Mouse (Mus musculus) adrenal gland, postnatal 36 days (tissue): ENCODE results near the gene Smim20. TPM values are rescaled to one million over a fixed set of nuclear protein-coding genes. Genes with fewer than 3 reads are reported as not detected.
A peak's percentile ranks its signal among the peaks of the same experiment; 100 is the strongest.

Experiments
- DNase-seq, 2 experiments: peaks; one replicate each; pipeline ENCODE4 v3.0.0; 2021; ENCODE audit warnings: mixed read lengths in 1 of 2
- long read RNA-seq, 2 experiments: library from polyadenylated mRNA; stranded (forward); transcript quantifications; one replicate each; pipeline ENCODE4 v2.0.0; 2021; ENCODE audit warnings: borderline sequencing depth in 2 of 2
- total RNA-seq, 2 experiments: library from RNA; stranded (reverse); gene quantifications; 2 replicates each; pipeline ENCODE4 v1.2.3; 2021

The Smim20 gene
- total RNA-seq, result 10 to 100 TPM; 44.2 to 65.8 TPM
- long read RNA-seq, experiment 1, transcript Smim20-201 (3 exons, 922 nt), result major isoform, 78 of 89 reads
- long read RNA-seq, experiment 1, partial matches to known transcripts, result 0 of 89 reads
- long read RNA-seq, experiment 1, other reads (novel, unspliced or antisense), result 8 of 89 reads
- long read RNA-seq, experiment 2, transcript Smim20-201 (3 exons, 922 nt), result major isoform, 30 of 32 reads
- long read RNA-seq, experiment 2, partial matches to known transcripts, result 0 of 32 reads
- long read RNA-seq, experiment 2, other reads (novel, unspliced or antisense), result 2 of 32 reads

DNA sequence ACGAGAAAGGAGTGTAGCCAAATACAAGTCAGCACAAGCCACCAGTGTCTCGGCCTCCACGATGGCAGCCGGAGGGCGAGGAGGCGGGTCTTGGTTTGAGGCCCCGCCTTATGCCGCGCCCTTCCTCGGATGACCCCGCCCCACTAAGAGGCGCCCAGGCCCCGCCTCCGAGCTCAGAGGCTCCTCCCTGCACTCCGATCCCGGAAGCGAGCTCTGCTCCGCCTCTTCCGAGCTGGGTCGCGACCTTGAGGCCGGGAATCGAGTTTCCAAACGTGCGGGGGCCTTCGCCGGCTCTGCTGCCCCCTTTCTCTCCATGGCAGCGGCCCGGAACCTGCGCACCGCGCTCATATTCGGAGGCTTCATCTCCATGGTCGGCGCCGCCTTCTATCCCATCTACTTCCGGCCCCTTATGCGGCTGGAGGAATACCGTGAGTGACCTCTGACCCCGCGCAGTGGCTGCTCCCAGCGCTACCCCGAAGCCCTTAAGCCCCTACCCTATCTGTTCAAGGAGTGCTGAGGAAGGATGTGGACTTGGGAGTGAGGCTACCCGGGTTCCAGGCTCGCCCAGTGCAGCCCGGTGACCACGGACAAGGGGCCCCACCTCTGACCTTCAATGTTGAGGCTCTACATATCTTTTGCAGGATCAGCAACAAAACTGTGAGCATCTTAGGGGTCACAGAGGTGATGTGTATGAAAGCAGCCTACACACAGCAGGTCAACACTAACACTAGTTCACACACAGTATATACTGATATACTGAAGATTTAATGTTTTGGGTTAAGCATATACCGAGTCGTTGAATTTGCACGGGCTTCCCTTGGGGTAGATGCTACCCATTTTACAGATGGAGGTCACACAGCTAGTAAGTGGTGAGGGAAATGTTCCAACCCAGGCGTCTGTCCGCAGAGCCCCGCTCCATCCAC is at the start of gene Smim20:
TSS of gene Smim20 (plus strand) at position 153 of the 923 bp plus-strand sequence.
- DNase-seq, result peak; percentile 90 to 94

GRCm38 (mm10) chr5:53225434-53225833 is 41.4 kb upstream of the Smim20 start:
- DNase-seq, result no peak

- no peak for DNase-seq
These were observed 36.3 kb upstream of the Smim20 start for GRCm38 (mm10) chr5:53230560-53230959.

DNA sequence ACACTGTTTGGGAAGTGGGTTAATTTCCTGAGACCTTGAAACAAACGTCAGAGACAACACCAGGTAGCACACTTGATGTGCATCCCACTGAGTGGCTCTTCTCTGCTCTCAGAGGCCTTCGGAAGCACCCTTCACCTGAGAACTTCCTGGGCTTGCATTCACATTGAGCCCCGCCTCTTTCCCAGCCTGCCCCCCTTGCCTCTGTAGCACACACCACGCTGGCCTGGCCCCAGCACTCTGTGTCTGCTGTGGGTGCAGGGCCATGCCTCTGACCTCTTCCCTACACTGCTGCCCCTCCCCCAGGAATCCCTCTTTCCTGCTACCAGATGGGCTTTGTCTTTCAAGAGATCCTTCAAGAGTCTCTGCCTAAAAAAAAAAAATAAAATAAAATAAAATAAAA is 31.3 kb upstream of the Smim20 start:
- no peak for DNase-seq

GRCm38 (mm10) chr5:53236136-53236535 is 30.7 kb upstream of the Smim20 start:
- peak; percentile 47 to 61 for DNase-seq

GRCm38 (mm10) chr5:53236749-53237148 is 30.1 kb upstream of the Smim20 start:
- DNase-seq, result no peak

DNA sequence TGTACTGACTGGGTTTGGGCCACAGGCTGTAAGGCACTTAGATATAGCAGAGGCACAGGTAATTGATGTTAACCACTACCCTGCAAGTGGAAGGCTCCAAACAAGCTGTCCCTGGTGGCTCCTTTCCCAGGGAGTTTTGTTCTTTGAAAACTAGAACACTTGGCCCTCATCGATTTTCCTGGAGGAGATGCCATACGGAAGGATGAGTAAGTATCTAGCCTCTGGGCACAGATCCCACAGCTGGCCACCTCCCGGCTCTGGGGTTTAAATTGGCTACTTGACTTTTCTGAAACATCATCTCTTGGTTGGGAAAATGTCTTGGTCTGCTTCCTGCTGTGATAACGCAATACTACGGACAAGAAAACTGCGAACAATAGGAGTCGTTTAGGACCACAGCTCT is 28.1 kb upstream of the Smim20 start:
- no peak for DNase-seq

DNA sequence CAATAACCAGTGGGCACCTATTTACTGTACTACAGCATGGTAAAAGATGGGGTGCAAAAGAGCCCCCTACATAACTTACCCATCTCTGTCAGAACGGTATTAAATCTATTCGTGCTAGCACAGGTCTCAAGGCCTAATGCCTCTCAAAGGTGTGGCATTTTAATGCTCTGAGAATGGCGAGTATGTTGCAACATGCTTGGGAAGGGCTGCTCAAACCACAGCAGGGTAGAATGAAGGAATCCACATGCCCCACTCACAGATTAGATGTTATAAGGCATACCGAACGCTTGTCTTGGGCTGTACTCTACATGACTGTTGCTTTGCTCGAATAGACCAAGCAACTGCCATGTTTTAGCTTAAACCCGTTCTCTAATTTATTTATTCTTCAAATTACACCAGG is 27.7 kb upstream of the Smim20 start:
- DNase-seq, result no peak

GRCm38 (mm10) chr5:53239831-53240440 is 26.9 kb upstream of the Smim20 start:
- DNase-seq, result no peak

- DNase-seq, result no peak
These were observed 25.8 kb upstream of the Smim20 start for GRCm38 (mm10) chr5:53241109-53241508.

DNA sequence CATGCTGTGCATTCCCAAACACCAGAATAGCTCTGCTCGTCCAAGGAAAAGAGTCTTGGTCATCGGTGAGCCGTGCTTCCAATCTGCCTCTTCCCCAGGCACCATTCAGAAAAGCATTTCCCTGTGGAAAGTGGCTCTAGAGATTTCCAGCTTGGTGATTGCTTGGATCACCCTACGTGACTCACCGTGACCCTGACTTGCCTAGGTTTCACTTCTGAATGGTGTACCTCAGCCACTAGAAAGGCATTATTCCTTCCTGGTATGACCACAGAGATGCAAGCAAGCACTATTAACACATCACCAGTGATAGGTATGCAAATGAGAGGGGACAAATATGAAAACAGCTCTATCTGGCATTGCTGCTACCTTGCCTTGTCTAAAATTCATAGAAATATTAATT is 24.9 kb upstream of the Smim20 start:
- peak in 1 of 2 experiments; percentile 22 for DNase-seq

DNA sequence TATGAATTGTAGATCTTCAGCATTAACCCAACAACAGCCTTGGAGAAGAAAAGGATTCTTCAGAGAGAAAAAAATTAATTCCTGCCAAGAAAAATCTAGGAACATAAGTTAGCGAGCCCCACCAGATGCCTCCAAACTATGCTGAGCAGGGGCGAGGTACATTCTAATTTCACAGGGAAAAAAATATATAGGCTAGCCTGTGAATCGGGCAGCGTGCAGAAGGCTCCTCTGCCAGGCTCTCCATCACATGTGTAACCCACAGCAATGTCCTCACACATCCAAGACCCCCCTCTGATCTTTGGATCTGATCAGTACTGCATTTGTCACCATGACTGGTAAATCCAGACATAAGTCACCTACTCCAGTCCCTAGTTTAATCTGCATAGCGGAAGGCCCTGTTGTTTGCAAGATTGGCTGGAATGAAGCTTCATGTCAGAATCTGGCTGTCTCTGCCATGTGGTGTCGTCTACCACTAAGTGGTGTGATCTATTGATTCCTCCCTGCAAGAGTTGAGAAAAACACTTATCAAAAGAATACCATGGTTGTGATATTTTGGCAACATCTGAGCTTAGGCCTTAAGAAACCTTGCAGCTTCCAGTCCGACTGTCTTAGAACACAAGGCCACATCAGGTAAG is 23.9 kb upstream of the Smim20 start:
- no peak for DNase-seq

DNA sequence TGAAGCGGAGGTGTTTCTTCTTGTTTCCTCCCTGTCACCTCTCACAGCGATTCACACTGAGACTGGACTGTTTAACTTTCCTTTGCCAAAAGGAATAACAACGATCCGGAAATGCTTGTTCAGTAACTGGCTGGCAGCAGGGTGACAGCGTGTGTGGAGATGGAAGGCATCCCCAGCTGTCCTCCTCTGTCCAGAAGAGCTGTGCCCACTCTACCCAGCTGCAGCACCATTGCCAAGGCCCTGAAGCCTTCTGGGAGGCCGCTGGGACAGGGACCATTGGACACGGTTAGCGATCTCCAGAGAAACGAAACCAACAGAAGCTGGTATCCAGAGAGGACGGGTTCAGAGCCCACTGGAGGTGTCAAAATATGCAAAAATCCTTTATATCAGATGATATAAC is 22.9 kb upstream of the Smim20 start:
- no peak for DNase-seq

DNA sequence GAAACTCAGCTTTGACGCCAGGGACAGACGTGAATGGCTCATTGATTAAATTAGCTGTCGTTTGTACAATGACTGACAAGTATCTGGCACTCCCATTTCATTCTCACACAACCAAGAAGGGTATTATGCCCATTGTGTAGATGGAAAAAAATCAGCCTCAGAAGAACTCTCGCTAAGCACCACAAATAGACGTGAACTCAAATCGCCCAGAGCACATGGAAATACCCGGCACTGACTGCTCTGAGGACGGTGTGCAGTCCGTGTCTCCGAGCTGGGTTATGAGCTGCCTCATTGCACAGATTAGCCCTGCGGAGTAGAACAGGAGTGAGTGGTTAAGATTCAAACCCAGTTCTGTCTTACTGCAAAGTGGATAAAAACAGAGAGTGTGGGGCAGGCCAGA is 18.4 kb upstream of the Smim20 start:
- no peak for DNase-seq

GRCm38 (mm10) chr5:53249431-53250061 is 17.3 kb upstream of the Smim20 start:
- DNase-seq, result no peak

DNA sequence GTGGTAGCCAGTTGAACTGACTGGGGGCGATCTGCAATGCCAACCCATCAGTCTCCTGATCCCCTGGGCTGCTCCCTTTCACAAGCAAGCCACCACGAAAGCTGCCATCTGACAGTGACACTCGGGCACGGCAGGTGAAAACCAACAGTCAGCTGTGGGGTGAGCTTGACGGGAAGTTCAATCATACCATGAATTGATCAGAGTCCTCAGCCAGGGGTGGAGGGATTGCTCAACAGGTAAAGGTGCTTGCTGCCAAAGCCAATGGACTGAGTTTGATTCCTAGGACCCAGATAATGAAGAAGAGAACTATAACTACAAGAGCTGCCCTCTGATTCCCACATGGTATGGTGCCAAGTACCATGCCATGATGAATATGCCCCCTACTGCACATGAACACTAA is 12.7 kb upstream of the Smim20 start:
- DNase-seq, result no peak

GRCm38 (mm10) chr5:53254821-53255220 is 12.1 kb upstream of the Smim20 start:
- DNase-seq, result no peak

DNA sequence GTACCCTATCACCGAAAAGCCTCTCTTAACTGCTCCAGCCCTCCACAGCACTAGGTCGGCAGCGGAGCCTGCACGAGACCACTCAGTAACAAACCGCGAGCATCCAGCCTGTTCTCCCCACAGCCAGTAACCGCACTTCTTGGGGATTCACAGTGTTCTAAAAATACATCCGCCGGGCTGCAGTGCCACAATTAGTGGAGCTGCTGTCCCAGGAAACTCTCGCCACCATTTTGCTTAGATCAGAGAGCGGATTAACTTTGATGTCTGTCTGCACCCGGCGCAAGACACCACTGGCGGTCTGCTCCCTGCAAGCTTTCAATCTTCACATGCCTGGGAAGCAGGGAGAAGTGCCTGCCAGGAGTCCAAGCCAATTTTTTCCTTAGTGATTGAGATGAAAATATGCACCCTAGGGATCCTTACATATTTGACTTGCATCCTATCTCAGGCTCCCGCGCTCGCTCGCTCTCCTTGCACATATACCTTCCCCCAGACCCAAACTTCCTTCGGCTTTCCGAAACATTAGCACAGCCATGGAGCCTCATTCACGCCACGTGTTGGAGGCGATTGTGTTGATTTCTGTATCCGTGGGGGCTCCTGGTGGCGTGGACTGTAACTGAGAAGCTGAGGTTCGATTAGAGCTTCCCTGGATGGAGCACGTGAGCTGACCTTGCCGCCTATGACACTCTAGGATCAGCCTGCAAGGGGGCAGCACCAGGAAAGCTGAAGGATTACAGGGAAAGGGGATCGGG is 8.7 kb upstream of the Smim20 start:
- peak in 1 of 2 experiments; percentile 27 for DNase-seq

GRCm38 (mm10) chr5:53259894-53260293 is 7.0 kb upstream of the Smim20 start:
- DNase-seq, result no peak

DNA sequence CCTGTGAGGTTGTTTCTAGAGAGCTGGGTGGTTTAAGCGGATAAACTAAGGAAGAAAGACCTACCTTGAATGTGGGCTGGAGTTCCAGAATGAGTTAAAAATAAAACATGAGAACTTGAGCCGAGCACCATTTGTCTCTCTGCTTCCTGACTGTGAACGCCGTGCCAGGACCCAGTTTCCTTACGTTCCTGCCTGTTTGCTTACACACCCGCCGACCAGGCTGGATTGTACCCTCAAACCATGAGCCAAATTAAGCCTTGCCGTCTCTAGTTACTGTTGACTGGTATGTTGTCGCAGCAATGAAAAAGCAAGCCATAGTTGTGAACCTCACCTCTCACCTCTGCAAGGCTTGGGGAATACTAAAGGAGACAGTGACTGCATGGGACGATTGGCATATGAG is 4.9 kb upstream of the Smim20 start:
- no peak for DNase-seq

DNA sequence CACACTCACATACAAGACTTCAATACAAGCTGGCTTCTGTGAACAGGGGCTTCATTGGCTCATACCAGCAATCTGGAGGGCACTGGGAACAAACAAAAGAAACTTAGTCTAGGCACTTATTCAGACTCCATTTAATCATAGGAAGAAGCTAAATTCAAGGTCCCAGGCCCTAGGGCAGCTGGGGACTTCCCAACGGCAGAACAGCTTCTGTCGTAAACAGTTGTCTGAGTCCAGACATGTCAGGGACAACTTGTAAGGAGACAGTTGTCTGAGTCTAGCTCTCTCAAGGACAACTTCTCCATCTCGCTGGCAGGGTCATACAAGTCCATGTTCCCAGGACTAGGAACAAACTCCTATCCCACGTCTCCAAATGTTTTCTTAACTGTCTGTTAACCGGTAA is 2.8 kb upstream of the Smim20 start:
- peak; percentile 50 to 51 for DNase-seq
